Comparison of ENCODE assay signal across 8 mouse cellular contexts in genomic region chr4:140100141-140100540, GRCm38 (mm10).
DNase-seq lines count a peak whose midpoint lies in the region; ATAC-seq and TF ChIP-seq lines count a peak whose summit lies in the region.

No protein-coding gene starts in this region.

- ATAC-seq in heart, postnatal 0 days (ENCODE audit: insufficient read depth, low read depth) = no peak
- ATAC-seq in hindbrain, postnatal 0 days = no peak

- H3K9me3 ChIP-seq in heart, postnatal 0 days (replicated peaks; ENCODE audit: control insufficient read depth, low read length) = no peaks in the 10 kb centered on the region
- no peaks in the 10 kb centered on the region for H3K9me3 ChIP-seq in hindbrain, postnatal 0 days (ENCODE audit: low read length)

- H3K9ac ChIP-seq in heart, postnatal 0 days (replicated peaks; ENCODE audit: low read depth, low read length) = no peak overlapping the region
- no peak overlapping the region for H3K9ac ChIP-seq in hindbrain, postnatal 0 days (replicated peaks; ENCODE audit: low read length)

- no peak overlapping the region for H3K4me2 ChIP-seq in heart, postnatal 0 days (ENCODE audit: low read depth, low read length)
- H3K4me2 ChIP-seq in hindbrain, postnatal 0 days (ENCODE audit: low read depth, low read length) = no peak overlapping the region

- 0 out of 2 replicates have a peak, but pooled peaks have one; percentile 18 for TF ChIP-seq CTCF in heart, postnatal 0 days (IDR thresholded peaks at IDR 0.05; ENCODE audit: low read depth)
- TF ChIP-seq CTCF in thymus, adult 2 months (IDR thresholded peaks at IDR 0.05; ENCODE audit: borderline replicate concordance, control insufficient read depth, extremely low read depth, insufficient read depth, low read length, poor library complexity) = no peak
- peak; percentile 74 for TF ChIP-seq CTCF in hindbrain, postnatal 0 days (IDR thresholded peaks at IDR 0.05; ENCODE audit: low read depth)

- H3K4me3 ChIP-seq in heart, postnatal 0 days (ENCODE audit: low read depth, low read length) = no peak overlapping the region
- H3K4me3 ChIP-seq in thymus, adult 2 months (ENCODE audit: control insufficient read depth, insufficient read depth, low read length) = no peak overlapping the region
- no peak overlapping the region for H3K4me3 ChIP-seq in hindbrain, postnatal 0 days (ENCODE audit: low read length)

- H3K4me1 ChIP-seq in heart, postnatal 0 days (ENCODE audit: control insufficient read depth, insufficient read depth) = no peaks in the 10 kb centered on the region
- H3K4me1 ChIP-seq in thymus, adult 2 months (replicated peaks; ENCODE audit: control insufficient read depth, insufficient read depth, low read length) = no peaks in the 10 kb centered on the region
- peaks cover 11% of the 10 kb centered on the region for H3K4me1 ChIP-seq in hindbrain, postnatal 0 days (ENCODE audit: insufficient read depth, low read length)

- TF ChIP-seq POLR2A in thymus, adult 2 months (IDR thresholded peaks at IDR 0.05; ENCODE audit: control insufficient read depth, extremely low read depth, insufficient read depth, low read length, poor library complexity) = no peak

- WGBS in heart, postnatal 0 days = 67% methylated on average over 1 of the region's 1 CpGs
- WGBS in thymus, adult 2 months = 63% methylated on average over 1 of the region's 1 CpGs
- WGBS in hindbrain, postnatal 0 days = 47% methylated on average over 1 of the region's 1 CpGs

- TF ChIP-seq EP300 in heart, postnatal 0 days (IDR thresholded peaks at IDR 0.05; ENCODE audit: low read depth) = no peak

- DNase-seq in heart, postnatal 0 days (ENCODE audit: low spot score) = no peak
- DNase-seq in heart, adult 9 months (ENCODE audit: low spot score in 2 of 2) = no peak
- DNase-seq in thymus, adult 2 months = peak; percentile 10
- no peak for DNase-seq in thymus, postnatal 0 days (ENCODE audit: low spot score)
- DNase-seq in hindbrain, postnatal 0 days (ENCODE audit: low spot score) = peak; percentile 73
- DNase-seq in testis, postnatal 10 days (ENCODE audit: low spot score) = peak; percentile 51
- DNase-seq in gastrocnemius, adult 8-10 months (ENCODE audit: low spot score in 2 of 2) = no peak
- DNase-seq in thymus, adult 18-20 months = no peak

- no peaks in the 10 kb centered on the region for H3K36me3 ChIP-seq in heart, postnatal 0 days (replicated peaks; ENCODE audit: control insufficient read depth, insufficient read depth, low read length)
- no peaks in the 10 kb centered on the region for H3K36me3 ChIP-seq in thymus, adult 2 months (ENCODE audit: control insufficient read depth, insufficient read depth, low read length)
- H3K36me3 ChIP-seq in hindbrain, postnatal 0 days (ENCODE audit: insufficient read depth, low read length) = no peaks in the 10 kb centered on the region

- peaks cover 27% of the 10 kb centered on the region for H3K27me3 ChIP-seq in heart, postnatal 0 days (ENCODE audit: control insufficient read depth, insufficient read depth, low read length)
- H3K27me3 ChIP-seq in thymus, adult 2 months (ENCODE audit: control insufficient read depth, insufficient read depth, low read length) = no peaks in the 10 kb centered on the region
- H3K27me3 ChIP-seq in hindbrain, postnatal 0 days (ENCODE audit: insufficient read depth, low read length) = no peaks in the 10 kb centered on the region

- H3K27ac ChIP-seq in heart, postnatal 0 days (ENCODE audit: low read depth) = no peak overlapping the region
- H3K27ac ChIP-seq in thymus, adult 2 months (ENCODE audit: control insufficient read depth, insufficient read depth, low read length) = no peak overlapping the region
- H3K27ac ChIP-seq in hindbrain, postnatal 0 days = no peak overlapping the region

Comparison
In these comparisons a context has a peak if more than half of its experiments do, and no peak if none do; other contexts are left out.
1. DNase-seq: peak in thymus, adult 2 months (single experiment), hindbrain, postnatal 0 days (single experiment) and testis, postnatal 10 days (single experiment); none in heart, postnatal 0 days (single experiment), heart, adult 9 months (0 of 2), thymus, postnatal 0 days (single experiment), gastrocnemius, adult 8-10 months (0 of 2) and thymus, adult 18-20 months (0 of 2).